25 mouse cellular contexts compared by ENCODE assay signal in the genomic region with DNA sequence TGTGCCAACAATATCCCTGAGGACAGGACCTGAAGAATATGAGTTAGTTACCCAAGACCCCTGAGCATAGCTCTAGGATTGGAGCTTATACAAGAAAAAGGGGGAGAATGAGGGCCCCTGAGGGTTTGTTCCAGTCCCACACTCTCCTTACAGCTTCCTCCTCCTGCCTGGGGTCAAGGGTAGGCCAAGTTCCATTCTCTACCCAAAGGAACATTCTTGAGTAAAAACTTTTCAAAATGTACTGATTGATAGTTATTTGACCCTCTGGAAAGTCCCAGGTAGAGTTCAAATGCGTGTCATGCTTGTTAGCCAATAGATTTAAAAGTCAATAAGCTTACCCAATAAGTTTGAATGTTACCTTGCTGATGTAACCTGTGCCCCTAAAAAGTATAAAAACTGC.
"Had no signal": no experiment of that assay in that cellular context is flagged by ENCODE, and none has a peak within 500 bp of the region (broad histone marks: within the 10 kb centered on the region; RNA-seq: fewer than 3 reads in every experiment).

No protein-coding gene starts in this region.

- DNase-seq: gastrocnemius, adult 2 months; gastrocnemius, postnatal 10 days; gastrocnemius, postnatal 25 days; heart, adult 2 months; heart, postnatal 14 days; heart, postnatal 36 days; kidney, adult 11 months; kidney, adult 2 months; kidney, adult 9 months; kidney, postnatal 14 days; kidney, postnatal 36 days; liver, embryonic 13.5 days had no signal

- H3K9me3 ChIP-seq: heart, embryonic 15.5 days; hindbrain, embryonic 13.5 days; hindbrain, embryonic 15.5 days; kidney, embryonic 15.5 days; limb, embryonic 10.5 days; limb, embryonic 12.5 days; liver, embryonic 13.5 days had no signal

- ATAC-seq: hindbrain, postnatal 0 days; intestine, embryonic 16.5 days had no signal

- H3K9ac ChIP-seq: heart, embryonic 13.5 days; heart, embryonic 15.5 days; hindbrain, embryonic 13.5 days; hindbrain, embryonic 15.5 days; kidney, embryonic 15.5 days; limb, embryonic 12.5 days had no signal

- H3K27ac ChIP-seq: gastrocnemius, adult 2 months; heart, adult 2 months; heart, embryonic 13.5 days; heart, embryonic 15.5 days; hindbrain, embryonic 13.5 days; hindbrain, embryonic 15.5 days; hindbrain, postnatal 0 days; kidney, embryonic 15.5 days; kidney, postnatal 0 days; layer of hippocampus, adult 2 months; left cerebral cortex, adult 2 months; limb, embryonic 10.5 days; limb, embryonic 12.5 days; liver, embryonic 13.5 days had no signal

- H3K36me3 ChIP-seq: heart, embryonic 13.5 days; heart, embryonic 15.5 days; hindbrain, embryonic 13.5 days; hindbrain, embryonic 15.5 days; kidney, embryonic 15.5 days; limb, embryonic 10.5 days; limb, embryonic 12.5 days; liver, embryonic 13.5 days had no signal

- H3K4me1 ChIP-seq: heart, embryonic 13.5 days; heart, embryonic 15.5 days; hindbrain, embryonic 13.5 days; hindbrain, embryonic 15.5 days; kidney, embryonic 15.5 days; limb, embryonic 12.5 days had no signal

- H3K4me2 ChIP-seq: heart, embryonic 11.5 days; heart, embryonic 13.5 days; heart, embryonic 15.5 days; hindbrain, embryonic 13.5 days; hindbrain, embryonic 15.5 days; kidney, embryonic 15.5 days; limb, embryonic 12.5 days had no signal

- H3K27me3 ChIP-seq: heart, embryonic 15.5 days; hindbrain, embryonic 13.5 days; hindbrain, embryonic 15.5 days; kidney, embryonic 15.5 days; limb, embryonic 12.5 days; liver, embryonic 13.5 days had no signal

- H3K4me3 ChIP-seq: gastrocnemius, adult 2 months; heart, adult 2 months; heart, embryonic 13.5 days; heart, embryonic 15.5 days; hindbrain, embryonic 13.5 days; hindbrain, embryonic 15.5 days; kidney, embryonic 15.5 days; layer of hippocampus, adult 2 months; left cerebral cortex, adult 2 months; limb, embryonic 10.5 days; limb, embryonic 12.5 days; liver, embryonic 13.5 days had no signal
